Mouse (Mus musculus) monocyte, adult 5-6 weeks (primary cell): ENCODE measurements at regions not wholly inside any gene's neighbourhood (a gene's known extent, or its start where the extent isn't known, plus 50 kb on each side); places are given as distances from the start of the nearest gene placed in this dataset.

Source experiments
- ATAC-seq: fragments of 153-309, 156-312 bp; replicated peaks from 2 replicates; pipeline ENCODE4 v1.8.0; 2017; ENCODE audit warnings: mild to moderate bottlenecking; ENCODE audit not compliant: low TSS enrichment, insufficient number of reproducible peaks, severe bottlenecking, poor library complexity, low FRiP score

- ATAC-seq, result no peak
These were observed 92.1 kb upstream of the Dcn start for GRCm38 (mm10) chr10:97387196-97387876.

GRCm38 (mm10) chr10:97389647-97390590, 89.5 kb upstream of the Dcn start:
- ATAC-seq, result no peak

- ATAC-seq, result no peak
These were observed 82.2 kb upstream of the Dcn start for GRCm38 (mm10) chr10:97397062-97397771.

DNA sequence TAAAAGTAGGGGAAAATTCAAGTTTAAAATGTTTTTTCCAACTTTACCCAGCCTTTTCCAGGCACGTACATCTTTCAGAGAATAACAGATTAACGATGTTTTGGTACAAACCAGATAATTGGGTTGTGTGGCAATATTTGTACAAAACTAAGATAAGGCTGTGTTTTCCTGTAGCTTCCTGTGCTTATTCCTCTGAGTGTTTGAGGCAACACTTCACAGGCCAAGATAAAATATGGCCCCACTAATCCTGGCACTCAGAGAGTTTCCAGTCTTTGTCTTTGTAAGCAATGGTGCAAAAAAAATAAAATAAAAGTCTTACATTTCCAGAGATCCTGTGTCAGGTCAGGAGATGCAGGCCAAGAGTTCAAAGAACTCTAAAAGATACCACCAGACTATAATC, 81.5 kb upstream of the Dcn start:
- ATAC-seq, result no peak

- no peak for ATAC-seq
These were observed 76.9 kb upstream of the Dcn start for GRCm38 (mm10) chr10:97402524-97402923.

- no peak for ATAC-seq
These were observed 75.2 kb upstream of the Dcn start for GRCm38 (mm10) chr10:97404076-97404787.

GRCm38 (mm10) chr10:97409181-97409581, 70.2 kb upstream of the Dcn start:
- ATAC-seq, result no peak

- ATAC-seq, result no peak
These were observed 69.5 kb upstream of the Dcn start for GRCm38 (mm10) chr10:97409909-97410308.

- no peak for ATAC-seq
These were observed 56.8 kb upstream of the Dcn start for GRCm38 (mm10) chr10:97422579-97422978.

DNA sequence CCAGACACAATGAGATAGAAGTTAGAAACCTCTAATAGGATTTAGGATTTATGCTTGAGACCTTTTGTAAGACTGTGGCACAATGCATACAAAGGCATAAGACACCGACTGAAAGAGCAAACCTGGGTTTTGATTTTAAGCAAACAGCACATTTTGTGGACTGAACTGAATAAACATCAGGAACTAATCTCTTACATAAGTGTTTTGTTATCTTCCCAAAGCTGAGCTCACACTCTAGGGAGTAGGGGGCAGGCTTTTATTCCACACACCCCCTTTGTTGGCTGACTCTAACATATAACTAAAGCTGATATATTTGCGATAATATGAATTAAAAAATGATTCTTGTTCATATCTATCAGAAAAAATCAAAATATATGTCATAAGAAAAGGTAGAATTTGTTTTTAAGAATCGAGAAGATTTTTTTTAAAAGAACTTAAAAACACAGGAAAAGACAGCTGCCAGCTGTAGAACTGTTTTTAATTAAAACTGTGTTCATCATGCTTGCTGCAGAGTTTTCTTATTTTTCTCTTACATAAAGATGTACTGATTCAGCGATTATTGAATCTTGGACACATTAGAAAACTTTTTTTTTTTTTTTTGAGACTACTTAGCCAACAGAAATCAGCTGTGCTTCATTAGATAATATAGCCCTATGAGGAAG, 56.2 kb upstream of the Dcn start:
- ATAC-seq, result no peak
